Mouse (Mus musculus): Measurements from ENCODE around the gene Vtn. TPM values are rescaled to one million over a fixed set of nuclear protein-coding genes. Genes with fewer than 3 reads are reported as not detected.

The Vtn gene
- polyA plus RNA-seq, 1 experiment from 2014 or later = 1,120 TPM

DNA sequence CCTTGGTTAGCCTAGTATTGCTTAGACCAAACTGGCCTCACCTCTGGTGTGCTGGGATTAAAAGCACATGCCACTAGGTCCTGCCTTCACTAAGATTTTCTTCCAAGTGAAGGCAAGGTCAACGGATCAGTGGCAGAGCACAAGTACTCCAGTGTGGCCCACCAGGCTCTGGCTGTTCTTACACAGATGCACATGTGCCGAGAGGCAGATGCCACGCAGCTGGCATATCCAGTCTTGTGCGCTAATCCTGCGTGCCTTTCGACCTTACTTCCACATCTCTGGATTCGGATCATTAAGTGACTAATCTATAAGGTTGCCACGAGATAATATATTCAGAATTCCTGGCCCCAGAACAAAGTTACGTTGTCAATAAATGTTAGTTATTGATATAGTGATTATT, 33.8 kb upstream of the Vtn start:
- H3K36me3 ChIP-seq (ENCODE audit: control insufficient read depth, insufficient read depth) = no peaks in the 10 kb centered on the region
- peaks cover 24% of the 10 kb centered on the region for H3K4me1 ChIP-seq (ENCODE audit: control insufficient read depth, low read depth, low read length)
- 47% methylated on average over 9 of the region's 9 CpGs for WGBS (ENCODE audit: insufficient replicate concordance)
- peak overlapping the region; percentile 80 for H3K4me2 ChIP-seq (ENCODE audit: low read depth, low read length)
- ATAC-seq (ENCODE audit: low read depth) = no peak
- H3K4me3 ChIP-seq (ENCODE audit: low read depth, low read length) = peak overlapping the region; percentile 69
- H3K27me3 ChIP-seq (ENCODE audit: control insufficient read depth, insufficient read depth, low read depth, low read length) = no peaks in the 10 kb centered on the region
- H3K9me3 ChIP-seq (replicated peaks; ENCODE audit: control insufficient read depth, low read length) = peaks cover 4% of the 10 kb centered on the region; the same call in 1 of the 2 replicates
- no peak overlapping the region for H3K27ac ChIP-seq (ENCODE audit: low read length)
- no peak overlapping the region for H3K9ac ChIP-seq (ENCODE audit: low read depth, low read length)

DNA sequence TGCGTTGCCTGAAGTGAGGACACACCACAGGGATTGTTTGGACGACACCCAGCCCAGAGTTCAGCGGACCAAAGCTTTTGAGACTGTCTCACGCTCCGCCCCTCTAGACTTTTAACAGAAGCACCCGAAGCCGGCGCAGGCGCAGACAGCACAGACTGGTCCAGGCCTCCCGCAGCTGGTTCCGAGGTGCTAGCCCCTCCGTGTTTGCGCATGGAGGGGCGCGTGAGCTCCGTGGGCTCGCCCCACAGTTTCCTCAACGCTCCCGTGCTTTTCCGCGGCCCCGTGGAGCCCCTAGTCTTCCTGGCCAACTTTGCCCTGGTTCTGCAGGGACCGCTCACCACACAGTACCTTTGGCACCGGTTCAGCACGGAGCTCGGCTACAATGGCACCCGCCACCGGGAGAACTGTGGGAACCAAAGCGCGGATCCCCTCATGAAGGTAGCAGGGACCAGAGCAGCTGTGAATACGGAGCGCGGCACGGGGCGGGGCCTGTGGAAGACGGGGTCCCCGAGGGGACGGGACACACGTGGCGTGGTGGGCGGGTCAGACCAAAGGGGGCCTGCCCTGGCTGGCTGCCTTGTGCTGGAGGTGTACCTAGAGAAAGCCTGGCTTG, 33.2 kb upstream of the Vtn start, which contains the start of gene Slc46a1:
TSS of gene Slc46a1 (plus strand) at position 130 of the 613 bp plus-strand sequence.
- H3K9me3 ChIP-seq (replicated peaks; ENCODE audit: control insufficient read depth, low read length) = peaks cover 4% of the 10 kb centered on the region; the same call in 1 of the 2 replicates
- H3K9ac ChIP-seq (ENCODE audit: low read depth, low read length) = peak within 1 kb of the TSS; percentile 71
- H3K27ac ChIP-seq (ENCODE audit: low read length) = peak within 1 kb of the TSS; percentile 85
- no peaks in the 10 kb centered on the region for H3K27me3 ChIP-seq (ENCODE audit: control insufficient read depth, insufficient read depth, low read depth, low read length)
- no peaks in the 10 kb centered on the region for H3K36me3 ChIP-seq (ENCODE audit: control insufficient read depth, insufficient read depth)
- H3K4me2 ChIP-seq (ENCODE audit: low read depth, low read length) = peak within 1 kb of the TSS; percentile 80
- peak; percentile 94 for ATAC-seq (ENCODE audit: low read depth)
- under 1% methylated on average over 41 of the region's 41 CpGs for WGBS (ENCODE audit: insufficient replicate concordance)
- peaks cover 24% of the 10 kb centered on the region for H3K4me1 ChIP-seq (ENCODE audit: control insufficient read depth, low read depth, low read length)
- peak within 1 kb of the TSS; percentile 69 for H3K4me3 ChIP-seq (ENCODE audit: low read depth, low read length)

DNA sequence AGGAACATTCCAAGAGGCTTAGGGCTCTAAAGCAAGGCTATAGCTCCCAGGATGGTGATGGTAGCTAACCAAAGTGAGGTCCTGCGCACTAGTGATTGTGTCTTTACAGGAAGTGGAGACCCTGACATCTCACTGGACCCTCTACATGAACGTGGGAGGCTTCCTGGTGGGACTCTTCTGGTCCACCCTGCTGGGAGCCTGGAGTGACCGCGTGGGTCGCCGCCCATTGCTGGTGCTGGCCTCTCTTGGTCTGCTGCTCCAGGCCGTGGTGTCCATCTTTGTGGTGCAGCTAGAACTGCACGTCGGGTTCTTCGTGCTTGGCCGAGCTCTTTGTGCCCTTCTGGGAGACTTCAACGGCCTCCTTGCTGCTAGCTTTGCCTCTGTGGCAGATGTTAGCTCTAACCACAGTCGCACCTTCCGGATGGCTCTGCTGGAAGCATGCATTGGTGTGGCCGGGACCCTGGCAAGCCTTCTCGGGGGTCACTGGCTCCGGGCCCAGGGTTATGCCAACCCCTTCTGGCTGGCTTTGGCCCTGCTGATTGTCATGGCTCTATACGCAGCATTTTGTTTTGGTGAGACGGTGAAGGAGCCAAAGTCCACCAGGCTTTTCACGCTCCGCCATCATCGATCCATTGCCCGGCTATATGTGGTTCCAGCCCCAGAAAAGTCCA, 32.5 kb upstream of the Vtn start:
- H3K9ac ChIP-seq (ENCODE audit: low read depth, low read length) = peak overlapping the region; percentile 31; the same call in 1 of the 2 replicates
- peaks cover 24% of the 10 kb centered on the region for H3K4me1 ChIP-seq (ENCODE audit: control insufficient read depth, low read depth, low read length)
- peaks cover 4% of the 10 kb centered on the region; the same call in 1 of the 2 replicates for H3K9me3 ChIP-seq (replicated peaks; ENCODE audit: control insufficient read depth, low read length)
- ATAC-seq (ENCODE audit: low read depth) = no peak
- H3K27ac ChIP-seq (ENCODE audit: low read length) = no peak overlapping the region
- no peaks in the 10 kb centered on the region for H3K27me3 ChIP-seq (ENCODE audit: control insufficient read depth, insufficient read depth, low read depth, low read length)
- H3K36me3 ChIP-seq (ENCODE audit: control insufficient read depth, insufficient read depth) = no peaks in the 10 kb centered on the region
- H3K4me2 ChIP-seq (ENCODE audit: low read depth, low read length) = peak overlapping the region; percentile 80
- WGBS (ENCODE audit: insufficient replicate concordance) = 61% methylated on average over 23 of the region's 23 CpGs
- peak overlapping the region; percentile 69 for H3K4me3 ChIP-seq (ENCODE audit: low read depth, low read length)

DNA sequence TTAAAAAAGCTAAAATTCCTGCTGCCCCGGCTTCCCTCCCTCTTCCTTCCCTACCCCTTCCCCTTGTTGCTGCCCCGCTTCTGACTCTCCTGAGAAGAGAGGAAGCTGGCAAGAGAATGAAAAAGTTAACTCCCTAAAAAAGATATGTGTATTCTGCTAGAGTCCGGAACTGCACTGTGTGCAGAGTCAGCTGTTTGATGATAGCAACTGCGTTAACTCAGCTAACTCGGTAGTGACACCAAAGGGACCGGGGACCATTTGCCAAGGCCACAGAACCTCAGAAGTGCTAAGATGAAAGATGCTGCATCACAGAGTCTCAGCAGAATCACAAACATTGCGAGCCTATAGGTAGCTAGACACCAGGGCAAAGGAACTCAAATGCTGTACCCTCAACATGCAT, 31.4 kb upstream of the Vtn start:
- ATAC-seq (ENCODE audit: low read depth) = no peak
- H3K9ac ChIP-seq (ENCODE audit: low read depth, low read length) = no peak overlapping the region
- no peak overlapping the region for H3K4me3 ChIP-seq (ENCODE audit: low read depth, low read length)
- H3K36me3 ChIP-seq (ENCODE audit: control insufficient read depth, insufficient read depth) = no peaks in the 10 kb centered on the region
- H3K27ac ChIP-seq (ENCODE audit: low read length) = no peak overlapping the region
- no peaks in the 10 kb centered on the region for H3K9me3 ChIP-seq (replicated peaks; ENCODE audit: control insufficient read depth, low read length)
- no peak overlapping the region for H3K4me2 ChIP-seq (ENCODE audit: low read depth, low read length)
- H3K27me3 ChIP-seq (ENCODE audit: control insufficient read depth, insufficient read depth, low read depth, low read length) = no peaks in the 10 kb centered on the region
- H3K4me1 ChIP-seq (ENCODE audit: control insufficient read depth, low read depth, low read length) = peaks cover 24% of the 10 kb centered on the region
- 62% methylated on average over 7 of the region's 7 CpGs for WGBS (ENCODE audit: insufficient replicate concordance)

DNA sequence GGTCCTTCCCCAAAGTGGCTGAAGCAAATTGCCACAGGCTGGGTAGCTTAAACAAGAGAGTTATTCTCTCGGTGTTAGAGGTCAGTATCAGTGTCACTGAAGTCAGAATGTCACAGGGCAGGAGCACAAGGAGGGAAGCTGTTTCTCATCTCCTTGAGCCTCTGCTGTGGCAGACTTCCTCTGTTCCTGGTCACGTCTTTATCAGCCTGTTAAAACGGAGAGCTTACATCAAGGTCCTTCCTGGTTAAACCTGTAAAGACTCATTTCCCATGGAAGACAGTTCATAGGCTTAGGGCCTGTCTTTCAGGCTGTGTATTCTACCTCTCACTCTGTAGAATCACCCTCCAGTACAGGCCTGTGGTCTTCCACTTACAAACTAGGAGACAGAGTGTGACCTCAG, 31.0 kb upstream of the Vtn start:
- Histone ChIP-seq H3K4me2 (ENCODE audit: low read depth, low read length) (no peak overlapping the region), H3K4me3 (ENCODE audit: low read depth, low read length) (no peak overlapping the region), H3K27me3 (ENCODE audit: control insufficient read depth, insufficient read depth, low read depth, low read length) (no peaks in the 10 kb centered on the region), H3K9ac (ENCODE audit: low read depth, low read length) (no peak overlapping the region), H3K9me3 (replicated peaks; ENCODE audit: control insufficient read depth, low read length) (no peaks in the 10 kb centered on the region), H3K27ac (ENCODE audit: low read length) (no peak overlapping the region), H3K36me3 (ENCODE audit: control insufficient read depth, insufficient read depth) (no peaks in the 10 kb centered on the region), H3K4me1 (ENCODE audit: control insufficient read depth, low read depth, low read length) (peaks cover 24% of the 10 kb centered on the region)
- WGBS (ENCODE audit: insufficient replicate concordance) = 38% methylated on average over 3 of the region's 3 CpGs
- ATAC-seq (ENCODE audit: low read depth) = no peak

DNA sequence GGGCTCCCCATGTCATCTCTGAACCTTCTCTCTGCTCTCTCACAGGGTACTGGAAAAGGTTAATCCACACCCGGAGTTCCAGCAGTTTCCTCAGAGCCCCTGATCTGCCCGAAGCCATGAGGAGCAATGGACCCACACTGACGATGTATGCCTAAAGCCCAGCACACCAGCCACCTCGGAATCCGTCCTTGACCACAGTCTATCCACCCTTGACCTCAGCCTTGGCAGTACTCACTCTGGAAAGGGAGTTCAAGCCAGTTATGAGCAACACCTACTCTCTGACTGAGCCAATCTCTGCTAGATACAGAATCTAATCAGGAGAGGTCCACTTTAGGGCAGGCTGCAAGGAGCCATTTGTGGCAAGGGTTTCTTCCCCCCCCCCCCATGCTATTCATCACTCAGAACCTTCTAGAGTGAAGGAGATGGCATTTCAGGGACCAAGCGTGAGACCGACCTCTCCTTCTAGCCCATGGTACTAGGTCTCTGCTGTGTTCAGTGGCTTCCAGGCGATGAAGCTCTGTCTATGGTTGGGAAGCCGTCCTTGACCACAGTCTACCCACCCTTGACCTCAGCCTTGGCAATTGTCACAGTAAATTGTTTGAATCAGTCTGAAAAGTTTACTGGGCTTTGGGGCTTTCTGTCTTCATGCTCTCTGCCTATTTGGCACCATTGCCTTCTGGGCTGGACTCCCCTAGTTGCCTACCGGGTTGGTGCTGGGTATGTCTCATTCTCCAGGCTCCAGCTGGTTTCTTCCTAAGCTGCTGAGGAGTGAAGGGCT, 27.4 kb upstream of the Vtn start:
- Histone ChIP-seq H3K9me3 (replicated peaks; ENCODE audit: control insufficient read depth, low read length) (no peaks in the 10 kb centered on the region), H3K36me3 (ENCODE audit: control insufficient read depth, insufficient read depth) (no peaks in the 10 kb centered on the region), H3K9ac (ENCODE audit: low read depth, low read length) (no peak overlapping the region), H3K4me2 (ENCODE audit: low read depth, low read length) (no peak overlapping the region), H3K27ac (ENCODE audit: low read length) (no peak overlapping the region), H3K27me3 (ENCODE audit: control insufficient read depth, insufficient read depth, low read depth, low read length) (no peaks in the 10 kb centered on the region), H3K4me1 (ENCODE audit: control insufficient read depth, low read depth, low read length) (peaks cover under 1% of the 10 kb centered on the region; the same call in 1 of the 2 replicates), H3K4me3 (ENCODE audit: low read depth, low read length) (no peak overlapping the region)
- WGBS (ENCODE audit: insufficient replicate concordance) = 65% methylated on average over 10 of the region's 10 CpGs
- no peak for ATAC-seq (ENCODE audit: low read depth)

DNA sequence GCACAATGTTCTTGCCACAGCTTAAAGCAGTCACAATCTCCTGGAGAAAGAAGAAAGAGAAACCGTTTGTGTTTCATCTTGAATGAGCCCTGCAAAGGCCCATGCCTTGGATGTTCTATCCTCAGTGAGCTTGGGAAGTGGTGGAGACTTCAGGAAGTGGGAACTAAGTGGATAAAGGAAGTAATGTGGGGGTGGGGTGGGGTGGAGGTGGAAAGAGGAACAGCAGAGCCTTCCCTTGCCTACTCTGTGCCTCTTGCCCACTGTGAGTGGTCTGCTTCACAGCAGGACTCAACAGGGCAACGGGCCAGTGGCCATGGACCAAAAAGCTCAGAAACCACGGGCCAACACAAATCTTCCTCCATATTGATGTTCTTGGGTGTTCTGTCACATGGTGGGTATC, 23.6 kb upstream of the Vtn start:
- Histone ChIP-seq H3K9me3 (replicated peaks; ENCODE audit: control insufficient read depth, low read length) (no peaks in the 10 kb centered on the region), H3K9ac (ENCODE audit: low read depth, low read length) (no peak overlapping the region), H3K4me3 (ENCODE audit: low read depth, low read length) (no peak overlapping the region), H3K36me3 (ENCODE audit: control insufficient read depth, insufficient read depth) (no peaks in the 10 kb centered on the region), H3K4me2 (ENCODE audit: low read depth, low read length) (no peak overlapping the region), H3K4me1 (ENCODE audit: control insufficient read depth, low read depth, low read length) (no peaks in the 10 kb centered on the region), H3K27me3 (ENCODE audit: control insufficient read depth, insufficient read depth, low read depth, low read length) (no peaks in the 10 kb centered on the region), H3K27ac (ENCODE audit: low read length) (no peak overlapping the region)
- no peak for ATAC-seq (ENCODE audit: low read depth)
- 25% methylated on average over 3 of the region's 3 CpGs for WGBS (ENCODE audit: insufficient replicate concordance)

DNA sequence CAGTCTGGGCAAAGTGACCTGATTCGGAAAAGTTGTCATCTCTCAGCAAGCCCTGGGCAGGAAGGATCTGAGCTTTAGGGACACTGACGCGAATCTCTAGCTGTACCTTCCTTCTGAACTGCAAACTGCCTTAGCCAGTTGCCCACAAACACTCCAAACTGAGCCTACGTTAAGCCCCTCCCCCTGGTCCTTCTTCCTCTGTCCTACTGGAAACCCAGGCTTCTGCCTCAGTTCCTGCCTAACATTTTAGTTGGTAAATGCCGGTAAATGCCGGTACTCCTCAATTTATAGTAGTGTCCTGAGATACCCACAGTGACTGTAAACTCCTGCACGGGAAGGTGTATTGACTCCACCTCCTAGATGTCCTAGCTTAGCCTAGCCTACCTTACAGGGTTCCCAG, 15.3 kb upstream of the Vtn start:
- no peak overlapping the region for H3K4me3 ChIP-seq (ENCODE audit: low read depth, low read length)
- no peaks in the 10 kb centered on the region for H3K9me3 ChIP-seq (replicated peaks; ENCODE audit: control insufficient read depth, low read length)
- WGBS (ENCODE audit: insufficient replicate concordance) = 40% methylated on average over 7 of the region's 7 CpGs
- H3K4me2 ChIP-seq (ENCODE audit: low read depth, low read length) = no peak overlapping the region
- H3K9ac ChIP-seq (ENCODE audit: low read depth, low read length) = no peak overlapping the region
- H3K27ac ChIP-seq (ENCODE audit: low read length) = no peak overlapping the region
- H3K27me3 ChIP-seq (ENCODE audit: control insufficient read depth, insufficient read depth, low read depth, low read length) = peaks cover 21% of the 10 kb centered on the region
- no peaks in the 10 kb centered on the region for H3K4me1 ChIP-seq (ENCODE audit: control insufficient read depth, low read depth, low read length)
- H3K36me3 ChIP-seq (ENCODE audit: control insufficient read depth, insufficient read depth) = no peaks in the 10 kb centered on the region
- ATAC-seq (ENCODE audit: low read depth) = no peak

DNA sequence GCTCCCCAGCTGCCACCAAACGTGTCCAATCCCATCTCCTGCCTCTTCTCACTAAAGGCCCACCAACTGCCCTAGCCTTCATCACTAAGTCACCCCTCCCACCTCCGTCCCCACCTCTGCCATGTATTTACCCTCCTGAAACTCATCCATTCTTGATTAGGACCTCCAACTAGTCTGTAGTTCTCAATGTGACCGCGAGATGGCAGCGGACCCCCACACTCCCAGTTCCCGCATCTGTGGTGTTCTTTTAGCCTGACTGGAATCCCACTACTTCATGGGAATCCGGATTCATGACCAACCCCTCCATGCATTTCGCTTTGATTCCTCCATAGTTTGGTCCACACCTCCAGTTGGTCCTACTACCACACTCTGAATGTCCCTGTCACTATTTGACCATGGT, 10.7 kb upstream of the Vtn start:
- no peak for ATAC-seq (ENCODE audit: low read depth)
- Histone ChIP-seq H3K36me3 (ENCODE audit: control insufficient read depth, insufficient read depth) (no peaks in the 10 kb centered on the region), H3K4me2 (ENCODE audit: low read depth, low read length) (no peak overlapping the region), H3K4me3 (ENCODE audit: low read depth, low read length) (no peak overlapping the region), H3K27me3 (ENCODE audit: control insufficient read depth, insufficient read depth, low read depth, low read length) (peaks cover 52% of the 10 kb centered on the region), H3K9me3 (replicated peaks; ENCODE audit: control insufficient read depth, low read length) (no peaks in the 10 kb centered on the region), H3K9ac (ENCODE audit: low read depth, low read length) (no peak overlapping the region), H3K27ac (ENCODE audit: low read length) (no peak overlapping the region), H3K4me1 (ENCODE audit: control insufficient read depth, low read depth, low read length) (no peaks in the 10 kb centered on the region)
- 2% methylated on average over 8 of the region's 8 CpGs for WGBS (ENCODE audit: insufficient replicate concordance)
